Mouse (Mus musculus): Measurements from ENCODE around the gene Stra8. TPM values are rescaled to one million over a fixed set of nuclear protein-coding genes. Genes with fewer than 3 reads are reported as not detected.

The Stra8 gene
- polyA plus RNA-seq, 1 experiment = not detected

DNA sequence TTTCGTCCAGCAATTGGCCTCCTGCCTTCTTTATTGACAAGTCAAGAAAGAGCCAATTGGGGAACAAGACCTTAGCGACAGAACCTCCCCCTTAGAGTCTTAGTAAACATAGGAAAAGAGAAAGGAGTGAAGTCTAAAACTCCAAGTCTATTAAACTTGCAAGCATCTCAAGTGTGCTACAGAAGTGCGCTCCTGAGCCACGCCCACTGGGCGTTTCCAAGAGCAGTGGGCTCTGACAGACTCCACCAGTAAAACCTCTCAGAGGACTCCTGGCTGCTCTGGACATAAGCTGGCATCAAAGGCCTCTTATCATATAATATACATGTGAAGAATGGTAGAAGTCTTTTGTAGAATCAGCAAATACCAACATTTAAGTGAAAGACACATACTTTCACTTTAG, 16.5 kb upstream of the Stra8 start:
- DNase-seq (ENCODE audit: low spot score) = no peak

DNA sequence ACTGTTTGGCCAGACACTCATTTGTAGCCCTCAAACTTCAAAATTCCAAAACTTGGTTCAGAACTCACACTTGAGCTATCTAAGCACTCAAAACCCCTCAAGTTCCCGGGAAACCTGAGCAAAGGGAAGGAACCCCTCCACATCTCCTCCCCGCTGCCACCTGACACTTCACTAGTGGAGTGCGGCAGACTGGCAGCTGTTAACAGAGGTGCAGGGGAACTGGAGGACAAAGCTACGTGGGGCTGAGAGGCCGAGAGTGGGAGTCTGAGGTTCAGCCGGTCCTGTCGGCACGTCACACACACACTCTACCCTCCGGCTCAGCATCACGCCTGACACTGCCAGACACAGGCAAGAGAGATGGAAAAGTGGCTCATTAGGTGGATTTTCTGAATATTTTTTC, 16.1 kb upstream of the Stra8 start:
- no peak for DNase-seq (ENCODE audit: low spot score)

DNA sequence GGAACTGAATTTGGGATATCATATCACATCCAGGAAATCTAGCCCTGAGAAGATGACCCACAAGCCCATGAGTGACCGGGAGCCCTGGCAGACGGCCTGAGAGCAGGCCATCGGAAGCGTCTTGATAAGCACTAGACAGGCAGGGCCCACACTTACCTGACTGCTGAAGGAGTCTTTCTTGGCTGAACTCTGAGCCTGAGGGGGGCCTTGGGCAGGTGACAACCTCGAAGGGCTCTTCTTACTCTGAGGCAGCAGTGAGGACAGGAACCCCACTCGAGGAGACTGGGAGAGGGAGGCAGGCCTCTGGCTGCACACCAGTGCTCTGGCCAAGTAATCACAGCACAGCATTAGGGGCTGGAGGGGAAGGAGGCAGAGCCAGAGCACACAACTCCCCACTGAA, 15.6 kb upstream of the Stra8 start:
- DNase-seq (ENCODE audit: low spot score) = no peak

DNA sequence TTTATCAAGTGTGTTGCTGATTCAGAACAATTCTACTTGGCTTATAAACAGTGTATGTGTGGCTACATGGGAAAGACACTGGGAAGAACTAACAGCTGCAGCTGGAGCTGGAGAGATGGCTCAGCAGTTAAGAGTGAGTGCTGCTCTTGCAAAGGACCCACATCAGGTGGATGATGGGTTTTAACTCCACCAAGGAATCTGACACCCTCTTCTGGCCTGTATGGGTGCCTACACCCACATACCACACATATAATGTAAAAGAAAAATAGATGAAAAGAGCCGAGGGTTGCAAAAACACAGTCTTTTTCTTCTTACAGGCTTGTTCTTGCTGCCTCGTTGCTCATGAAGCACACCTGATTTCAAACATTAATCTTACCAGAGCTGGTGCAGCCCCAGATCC, 13.8 kb upstream of the Stra8 start:
- DNase-seq (ENCODE audit: low spot score) = no peak

DNA sequence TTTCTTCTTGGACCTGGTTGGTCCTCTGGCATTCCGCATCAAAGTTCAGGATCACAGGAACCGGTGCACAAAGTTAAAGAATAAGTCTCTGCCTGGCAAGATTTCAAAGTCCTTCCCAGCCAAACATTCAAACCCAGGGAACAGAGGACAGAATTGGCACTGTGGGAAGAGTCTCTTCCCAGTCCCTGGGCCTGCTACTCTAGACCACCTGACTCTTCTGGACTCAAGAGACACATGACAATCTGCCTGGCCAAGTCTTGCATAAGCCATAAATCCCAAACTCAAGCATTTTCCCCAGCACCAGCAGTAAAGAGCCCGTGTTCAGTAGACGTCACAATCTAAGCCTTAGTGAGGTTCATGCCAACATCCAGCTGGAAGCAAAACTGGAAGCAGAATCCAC, 13.3 kb upstream of the Stra8 start:
- DNase-seq (ENCODE audit: low spot score) = no peak

DNA sequence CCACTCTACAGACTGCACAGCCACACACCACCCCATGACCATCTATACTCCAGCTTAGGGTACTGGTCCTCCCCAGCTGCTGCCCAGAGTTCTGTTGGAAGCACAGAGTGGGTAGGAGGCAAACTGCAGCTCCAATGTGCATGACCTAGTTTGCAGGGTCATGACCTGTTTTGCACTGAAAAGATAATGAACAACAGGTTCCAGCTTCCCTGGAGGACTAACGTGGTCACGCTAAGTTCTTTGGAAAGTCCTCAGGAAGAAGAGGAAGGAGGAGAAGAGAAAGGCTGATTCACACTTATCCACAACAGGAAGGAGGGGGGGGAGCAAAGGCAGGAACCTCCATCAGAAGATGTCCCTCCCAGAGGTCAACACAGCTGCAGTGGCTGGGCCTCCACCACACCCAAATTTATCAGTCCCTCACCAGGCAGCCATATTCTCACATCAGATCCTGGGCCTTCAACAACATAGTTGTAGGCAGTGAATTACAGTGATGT, 12.8 kb upstream of the Stra8 start:
- DNase-seq (ENCODE audit: low spot score) = no peak

DNA sequence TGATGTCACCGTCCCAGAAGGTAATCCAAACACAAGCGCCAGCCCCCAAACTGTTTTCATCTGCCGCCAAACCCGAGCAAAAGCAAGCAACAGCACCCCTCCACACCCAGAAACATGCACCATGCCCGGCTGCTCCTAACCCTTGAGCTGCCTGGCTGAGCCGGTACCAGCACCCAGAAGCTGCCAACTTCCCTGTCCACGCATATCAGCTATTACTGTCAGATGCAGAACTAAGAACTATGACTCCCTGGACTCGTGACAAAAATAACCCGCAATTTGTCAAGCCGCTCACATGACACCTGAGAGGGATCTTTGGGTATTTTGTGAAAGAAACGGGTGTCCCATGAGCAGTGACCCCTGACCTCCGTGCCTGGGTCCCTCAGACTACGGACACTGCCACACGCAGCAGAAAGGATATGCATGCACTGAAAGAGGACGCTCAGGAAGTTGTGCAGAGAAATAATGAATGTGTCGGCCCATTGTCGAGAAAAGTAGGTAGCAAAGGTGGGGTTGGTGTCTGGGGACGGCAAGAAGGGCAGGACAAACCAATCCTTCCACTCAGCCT, 12.2 kb upstream of the Stra8 start:
- DNase-seq (ENCODE audit: low spot score) = no peak

DNA sequence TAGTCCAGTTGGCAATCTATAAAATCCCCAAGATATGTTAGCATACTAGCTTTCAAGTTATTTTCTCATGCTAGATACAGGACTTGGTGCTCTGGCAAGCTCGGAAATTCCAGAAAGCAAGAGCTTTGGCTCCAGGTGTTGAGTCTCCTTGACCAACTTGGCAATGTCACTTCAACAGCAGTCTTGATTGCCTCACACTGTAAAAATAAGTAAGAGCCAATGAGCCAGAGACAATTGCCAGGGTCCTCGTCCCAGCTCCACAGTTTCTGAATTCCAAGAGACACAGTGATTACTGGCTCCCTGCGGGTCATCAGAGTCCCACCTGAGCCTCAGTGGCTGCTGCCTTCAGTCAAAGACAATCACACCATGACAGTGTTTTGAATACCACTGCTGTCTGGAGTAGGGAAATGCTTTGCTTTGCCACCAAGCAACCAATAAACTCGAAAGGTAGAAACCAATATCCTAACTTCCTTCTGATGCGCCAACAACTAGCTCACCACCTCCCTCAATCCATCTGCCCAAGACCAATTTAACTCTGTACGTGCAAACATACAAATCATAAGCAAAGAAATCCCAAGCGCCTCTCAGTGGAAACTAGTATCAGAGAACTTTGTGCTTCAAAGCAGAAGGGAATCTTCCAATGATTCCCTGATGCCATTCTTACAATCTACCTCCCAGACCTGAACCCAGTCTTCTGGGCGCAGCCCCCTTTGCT, 10.2 kb upstream of the Stra8 start:
- DNase-seq (ENCODE audit: low spot score) = no peak

DNA sequence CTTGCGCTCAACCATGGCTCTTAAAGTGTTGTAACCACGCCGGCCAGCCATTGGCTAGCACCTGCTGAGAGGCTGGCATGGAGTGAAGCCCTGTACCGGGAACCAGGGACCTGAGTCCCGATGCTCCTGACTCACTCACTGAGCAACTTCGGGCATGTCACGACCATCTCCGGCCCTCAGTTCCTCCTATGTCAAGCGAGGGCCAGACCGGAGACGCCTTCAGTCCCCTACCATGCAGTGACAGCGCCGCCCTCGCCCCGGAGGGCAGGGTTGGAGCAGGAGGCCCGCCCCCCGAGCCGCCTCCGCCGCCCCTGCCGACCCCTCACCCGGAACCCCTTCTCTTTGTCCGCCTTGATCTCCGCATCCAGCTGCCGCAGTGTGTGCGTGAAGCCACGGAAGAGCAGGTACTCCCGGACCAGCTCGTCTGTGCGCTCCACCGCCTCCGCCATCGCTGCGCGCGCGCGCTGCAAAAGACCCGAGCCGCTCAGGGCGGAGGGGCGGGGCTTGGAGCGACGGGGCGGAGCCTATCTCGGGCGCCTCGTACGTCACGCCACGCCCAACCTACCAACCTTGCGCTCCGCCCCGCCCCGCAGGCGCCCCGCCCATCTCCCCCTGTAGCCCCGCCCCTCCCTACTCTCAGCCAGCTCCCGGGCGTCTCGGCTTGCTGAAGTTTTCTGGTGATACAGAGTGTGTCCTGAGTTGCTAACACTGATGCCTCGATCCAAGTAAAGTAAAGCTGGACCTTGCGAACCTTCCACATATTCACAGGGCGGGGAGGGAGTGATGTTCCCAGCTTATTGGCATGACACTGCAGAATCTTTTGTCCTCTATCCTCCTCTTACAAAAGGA, 9.4 kb upstream of the Stra8 start, which contains the start of gene Wdr91:
TSS of gene Wdr91 (minus strand) at position 506 of the 849 bp plus-strand sequence.
- DNase-seq (ENCODE audit: low spot score) = peak; percentile 89

DNA sequence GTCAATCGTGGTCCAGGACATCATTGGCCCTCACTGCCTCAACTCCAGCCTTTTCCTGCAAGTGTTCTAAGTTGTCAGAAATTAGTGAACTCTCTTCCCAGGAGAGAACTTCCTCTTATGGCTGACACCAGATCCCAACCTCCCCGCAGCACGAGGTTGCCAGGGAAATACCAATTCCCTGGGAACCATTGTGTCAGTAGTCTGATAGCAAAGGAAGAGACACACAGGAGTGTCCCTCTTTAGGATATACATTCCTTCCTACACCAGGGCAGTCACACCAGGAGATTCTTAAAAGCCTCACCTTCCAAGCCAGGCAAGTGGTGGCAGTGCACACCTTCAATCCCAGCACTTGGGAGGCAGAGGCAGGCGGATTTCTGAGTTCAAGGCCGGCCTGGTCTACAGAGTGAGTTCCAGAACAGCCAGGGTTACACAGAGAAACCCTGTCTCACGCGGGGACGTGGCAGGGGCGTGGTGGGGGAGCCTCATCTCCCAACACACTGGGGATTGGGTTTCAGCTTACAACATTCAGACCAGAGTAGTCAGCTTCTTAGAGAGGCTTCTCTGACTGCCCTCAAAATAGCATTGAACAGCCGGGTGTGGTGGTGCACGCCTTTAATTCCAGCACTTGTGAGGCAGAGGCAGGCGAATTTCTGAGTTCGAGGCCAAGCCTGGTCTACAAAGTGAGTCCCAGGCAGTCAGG, 6.5 kb upstream of the Stra8 start:
- no peak for DNase-seq (ENCODE audit: low spot score)

DNA sequence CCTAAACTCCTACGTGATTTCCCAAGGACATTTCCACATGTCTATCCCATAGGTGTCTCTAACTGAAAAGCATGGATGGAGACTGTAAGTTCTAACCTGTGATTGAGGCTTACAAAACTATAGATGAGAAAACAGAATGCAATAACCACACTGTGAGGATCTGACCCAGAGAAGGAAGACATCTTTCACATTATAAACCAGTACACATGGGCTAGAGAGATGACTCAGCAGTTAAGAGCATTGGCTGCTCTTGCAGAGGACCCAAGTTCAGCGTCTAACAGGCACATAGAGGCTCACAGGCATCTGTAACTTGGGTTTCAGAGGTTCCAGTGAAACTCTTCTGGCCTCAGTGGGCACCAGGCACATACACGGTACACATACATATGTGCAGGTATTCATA, 5.5 kb upstream of the Stra8 start:
- DNase-seq (ENCODE audit: low spot score) = no peak

DNA sequence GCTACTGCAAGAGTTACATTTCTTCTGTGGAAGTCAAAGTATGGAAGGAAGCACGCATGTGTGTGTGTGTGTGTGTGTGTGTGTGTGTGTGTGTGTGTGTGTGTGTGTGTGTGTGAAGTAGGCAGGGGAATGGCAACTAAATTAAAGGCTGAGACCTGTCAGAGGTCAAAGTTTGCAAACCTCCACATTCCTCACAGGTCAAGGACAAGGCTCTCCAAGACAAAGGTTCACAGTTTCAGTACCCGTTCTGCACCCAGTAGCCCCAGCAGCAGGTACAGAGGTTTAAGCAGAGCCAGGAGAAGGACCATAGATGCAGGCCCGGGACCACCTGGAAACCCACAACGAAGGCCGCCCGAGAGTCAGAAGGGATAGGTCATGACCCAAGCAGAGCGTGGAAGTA, 817 bp upstream of the Stra8 start:
- no peak for DNase-seq (ENCODE audit: low spot score)

DNA sequence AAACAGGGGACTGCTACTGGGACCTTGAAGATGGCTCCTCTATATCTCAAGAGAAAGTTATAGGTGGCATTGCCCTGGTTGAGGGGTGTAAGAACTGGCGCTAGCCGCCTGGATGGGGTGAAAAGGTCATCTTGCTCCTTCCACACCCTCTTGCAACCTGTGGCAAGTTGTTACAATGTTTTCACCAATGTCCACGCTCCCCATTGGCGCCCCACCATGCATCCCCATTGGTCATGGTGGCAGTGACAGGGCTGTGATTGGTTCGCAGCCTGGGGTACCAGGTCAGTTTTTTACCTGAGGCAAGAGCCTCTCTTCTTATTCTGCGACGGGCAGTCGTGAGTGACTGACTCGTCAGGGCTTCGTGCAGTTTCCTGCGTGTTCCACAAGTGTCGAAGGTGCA, 668 bp downstream of the Stra8 start:
- DNase-seq (ENCODE audit: low spot score) = no peak

DNA sequence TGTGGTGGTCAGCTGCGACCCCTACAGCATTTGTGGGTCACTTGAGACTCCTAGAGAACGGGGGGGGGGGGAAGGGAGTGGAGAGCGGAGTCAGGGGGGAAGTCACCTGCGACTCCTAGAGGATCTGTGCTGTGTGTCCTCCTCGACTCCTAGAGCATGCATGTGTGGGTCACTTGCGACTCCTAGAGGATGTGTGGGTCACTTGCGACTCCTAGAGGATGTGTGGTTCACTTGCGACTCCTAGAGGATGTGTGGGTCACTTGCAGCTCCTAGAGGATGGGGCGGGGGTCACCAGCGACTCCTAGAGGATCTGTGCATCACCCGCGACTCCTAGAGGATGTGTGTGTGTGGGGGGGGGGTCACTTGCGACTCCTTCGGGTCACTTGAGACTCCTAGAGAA, 2.0 kb downstream of the Stra8 start:
- no peak for DNase-seq (ENCODE audit: low spot score)

DNA sequence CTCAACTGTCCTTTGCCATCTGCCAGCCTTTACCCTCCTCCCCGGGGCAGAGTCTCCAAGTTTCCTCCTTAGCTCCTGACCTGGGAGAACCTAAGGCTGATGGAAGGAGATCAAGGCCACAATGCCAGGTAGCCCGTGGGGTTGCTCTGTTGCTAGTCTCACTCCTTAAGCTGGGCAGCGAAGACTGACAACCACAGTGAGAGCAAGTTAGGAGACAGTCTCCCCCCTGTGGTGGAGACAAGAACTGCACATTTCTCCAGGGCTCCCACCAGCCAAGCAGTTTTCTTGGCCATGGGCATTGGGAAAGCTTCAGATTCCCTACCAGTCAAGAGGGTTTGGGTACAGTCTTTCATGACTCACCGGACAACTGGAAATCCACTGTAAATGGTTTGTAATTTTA, 7.2 kb downstream of the Stra8 start:
- DNase-seq (ENCODE audit: low spot score) = peak; percentile 40

DNA sequence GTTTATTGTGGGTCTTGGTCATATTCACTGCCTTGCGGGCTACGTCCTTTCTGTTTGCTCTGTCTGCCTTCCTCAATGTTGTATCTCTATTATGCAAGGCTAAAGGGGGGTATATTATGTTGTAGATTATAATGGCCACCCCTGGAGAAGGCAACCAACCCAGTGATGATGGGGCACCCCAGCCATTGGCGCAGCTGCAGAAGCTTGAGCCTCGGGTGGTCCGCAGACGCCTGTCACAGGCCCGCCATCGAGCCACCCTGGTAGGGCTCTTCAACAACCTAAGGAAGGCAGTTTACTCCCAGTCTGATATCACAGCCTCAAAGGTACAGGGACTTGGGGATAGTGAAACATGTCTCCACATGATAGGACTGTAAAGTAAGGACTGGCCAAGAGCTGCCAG, 7.6 kb downstream of the Stra8 start:
- no peak for DNase-seq (ENCODE audit: low spot score)

DNA sequence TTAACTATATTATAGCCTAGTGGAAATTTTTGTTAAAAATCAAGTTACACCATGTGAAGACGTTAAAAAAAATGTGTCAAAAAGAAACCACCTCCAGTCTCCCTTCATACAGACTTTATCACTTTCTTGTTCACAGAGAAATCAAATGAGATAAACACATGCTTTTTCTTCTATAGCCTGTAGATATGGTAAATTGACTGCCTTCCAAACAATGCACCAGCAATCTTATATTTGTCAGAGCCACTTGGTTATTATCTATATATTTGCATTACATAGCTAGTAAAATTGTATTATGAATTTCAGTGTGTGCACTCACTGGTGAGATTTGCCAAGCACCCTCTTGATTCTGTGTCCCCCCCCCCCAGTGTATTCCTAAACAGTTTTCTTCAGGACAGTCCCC, 12.7 kb downstream of the Stra8 start:
- no peak for DNase-seq (ENCODE audit: low spot score)

DNA sequence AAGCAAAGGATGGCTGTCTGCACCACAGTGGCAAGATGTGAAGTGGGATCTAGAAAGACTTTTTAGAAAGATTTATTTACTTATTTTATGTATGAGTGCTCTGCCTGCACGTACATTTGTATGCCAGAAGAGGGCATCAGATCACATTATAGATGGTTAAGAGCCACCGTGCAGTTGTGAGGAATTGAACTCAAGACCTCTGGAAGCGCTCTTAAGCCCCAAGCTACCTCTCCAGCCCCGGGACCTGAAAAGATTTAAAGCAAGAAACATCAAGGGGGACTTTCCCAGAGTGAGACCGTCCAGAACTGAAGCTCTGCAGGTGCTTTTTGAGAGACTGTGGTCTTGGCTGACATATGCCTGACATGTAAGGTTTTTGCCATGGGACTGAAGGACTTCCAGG, 16.8 kb downstream of the Stra8 start:
- no peak for DNase-seq (ENCODE audit: low spot score)

DNA sequence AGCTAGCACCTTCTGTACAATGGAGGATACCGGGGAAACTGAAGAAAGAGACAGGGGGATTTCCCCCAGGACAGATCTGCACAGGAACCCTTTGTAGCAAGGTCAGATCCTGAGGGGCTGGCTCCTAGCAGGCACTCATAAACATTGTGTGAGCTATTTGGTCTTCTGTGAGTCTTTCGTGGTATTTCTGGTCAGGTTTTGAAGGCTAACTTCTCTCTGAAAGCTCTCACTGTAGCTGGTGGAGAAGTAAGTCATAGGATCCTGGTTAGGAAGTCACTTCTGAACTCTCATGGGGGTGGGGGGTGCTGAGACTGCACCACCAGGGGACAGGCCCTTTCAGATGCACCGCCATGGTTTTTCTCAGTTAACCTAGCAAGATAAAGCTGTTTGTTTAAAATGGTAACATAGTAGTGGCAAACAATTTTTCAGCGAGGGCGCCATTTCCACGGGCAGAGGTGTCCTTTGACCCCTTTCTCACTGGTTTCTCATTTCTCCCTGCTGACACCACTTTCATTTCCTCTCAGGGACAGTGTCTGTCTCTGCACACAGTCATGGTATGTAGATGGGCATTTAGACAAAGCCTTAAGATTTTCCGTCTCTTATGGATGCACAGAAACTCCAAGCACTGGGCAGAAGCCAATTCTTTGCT, 18.4 kb downstream of the Stra8 start:
- DNase-seq (ENCODE audit: low spot score) = no peak

DNA sequence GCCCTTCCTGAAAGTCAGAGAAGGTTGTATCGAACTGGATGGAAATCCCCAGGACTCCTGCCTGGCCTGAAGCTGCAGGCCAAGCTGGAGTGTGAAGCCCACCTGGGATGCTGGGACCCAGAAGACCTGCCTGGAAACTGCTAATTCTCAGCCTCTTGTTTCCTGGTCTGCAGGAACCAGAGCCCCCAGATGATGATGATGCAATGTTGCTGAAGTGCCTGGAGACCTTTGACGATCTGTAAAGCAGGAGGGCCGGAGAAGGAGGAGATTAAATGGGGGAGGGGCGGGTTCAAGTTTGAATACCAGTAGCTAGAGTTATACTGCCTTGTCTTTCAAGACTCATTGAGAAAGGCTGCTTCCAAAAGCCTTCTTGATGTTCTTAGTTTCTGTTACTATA, 19.0 kb downstream of the Stra8 start:
- no peak for DNase-seq (ENCODE audit: low spot score)

DNA sequence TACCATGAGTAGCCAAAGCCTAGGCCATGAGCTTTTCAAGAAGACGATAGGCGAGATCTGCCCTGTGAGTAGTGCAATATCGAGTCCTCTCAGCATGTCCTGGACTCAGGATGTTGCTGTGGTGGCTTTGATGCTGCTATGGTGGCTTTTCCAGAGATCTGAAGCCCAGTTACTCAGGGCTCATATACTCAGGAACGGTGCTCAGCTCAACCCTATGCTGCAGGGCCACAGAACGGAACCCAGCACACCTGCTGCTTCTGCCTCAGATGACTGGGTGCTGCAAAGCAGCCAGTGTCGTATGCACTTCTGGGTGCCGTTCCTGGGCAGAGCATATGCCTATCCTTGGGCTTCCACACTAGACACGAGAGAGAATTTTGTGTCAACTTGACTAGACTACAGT, 19.5 kb downstream of the Stra8 start:
- no peak for DNase-seq (ENCODE audit: low spot score)

DNA sequence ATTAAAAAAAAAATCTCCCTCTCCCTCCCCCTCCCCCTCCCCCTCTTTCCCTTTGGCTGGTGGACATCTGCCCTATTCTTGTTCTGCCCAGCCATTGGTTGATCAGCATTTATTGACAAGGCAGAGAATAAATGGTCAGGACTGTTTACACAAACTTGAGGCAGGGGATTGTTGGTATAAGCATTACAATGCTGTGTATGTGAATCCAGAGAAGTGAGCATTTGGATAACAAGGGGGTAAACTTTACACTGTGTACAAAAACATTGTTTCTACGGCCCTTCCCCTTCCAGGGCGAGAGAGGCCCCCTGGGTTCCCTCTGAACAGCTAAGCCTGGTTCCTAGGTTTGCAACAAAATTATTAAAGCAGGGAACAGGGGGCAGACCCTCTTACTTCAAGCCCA, 21.5 kb downstream of the Stra8 start:
- DNase-seq (ENCODE audit: low spot score) = no peak

All from urinary bladder, adult 2 months (tissue).